Mouse (Mus musculus) myocyte (in vitro differentiated cells): Measurements from ENCODE around the gene Atp1a1.

Experiments
- MAX ChIP-seq: IDR thresholded peaks from one replicate; pipeline ENCODE4 v1.6.1; 2011; ENCODE audit warnings: low read depth, mild to moderate bottlenecking, control low read depth
- MYOD1 ChIP-seq, 3 experiments: IDR thresholded peaks; one replicate each; pipeline ENCODE4 v1.6.1; 2011; ENCODE audit warnings: control low read depth in 2 of 3, low read depth in 2 of 3, mild to moderate bottlenecking in 2 of 3, moderate library complexity in 1 of 3; ENCODE audit not compliant: insufficient read length in 2 of 3, control insufficient read depth in 1 of 3
- POLR2A ChIP-seq: IDR thresholded peaks from one replicate; pipeline ENCODE4 v1.6.1; 2011; ENCODE audit warnings: low read depth, mild to moderate bottlenecking, control low read depth, moderate library complexity; ENCODE audit not compliant: insufficient read length
- SRF ChIP-seq: IDR thresholded peaks from one replicate; pipeline ENCODE4 v1.6.1; 2011; ENCODE audit warnings: low read depth; ENCODE audit not compliant: control insufficient read depth, insufficient read length
- TCF12 ChIP-seq: IDR thresholded peaks from one replicate; pipeline ENCODE4 v1.6.1; 2011; ENCODE audit warnings: mild to moderate bottlenecking, control low read depth; ENCODE audit not compliant: poor library complexity, insufficient read depth, severe bottlenecking
- TCF3 ChIP-seq: IDR thresholded peaks from one replicate; pipeline ENCODE4 v1.6.1; 2011; ENCODE audit warnings: low read depth, control low read depth; ENCODE audit not compliant: insufficient read length
- USF1 ChIP-seq: IDR thresholded peaks from one replicate; pipeline ENCODE4 v1.6.1; 2011; ENCODE audit warnings: low read depth, mild to moderate bottlenecking, control low read depth, moderate library complexity

- TF ChIP-seq POLR2A (no peak), MYOD1 (IDR thresholded peaks at IDR 0.05; ENCODE audit: control insufficient read depth in 1 of 3, insufficient read length in 2 of 3, low read depth in 2 of 3) (no peak), TCF12 (no peak), MAX (no peak), USF1 (no peak), SRF (no peak), TCF3 (no peak)
Observed at GRCm38 (mm10) chr3:101593266-101593651, 11.2 kb downstream of the Atp1a1 start.
